Mouse (Mus musculus) regulatory T cell (primary cell): ENCODE measurements at regions not wholly inside any gene's neighbourhood (a gene's known extent, or its start where the extent isn't known, plus 50 kb on each side); places are given as distances from the start of the nearest gene placed in this dataset.

Experiments
- in situ Hi-C: fragments of 300-600 bp; cut with MboI, MseI; formaldehyde crosslinking; loops from one replicate; pipeline ENCODE4 v1.15.1; 2025; ENCODE audit warnings: high pct_unique_total_duplicates

DNA sequence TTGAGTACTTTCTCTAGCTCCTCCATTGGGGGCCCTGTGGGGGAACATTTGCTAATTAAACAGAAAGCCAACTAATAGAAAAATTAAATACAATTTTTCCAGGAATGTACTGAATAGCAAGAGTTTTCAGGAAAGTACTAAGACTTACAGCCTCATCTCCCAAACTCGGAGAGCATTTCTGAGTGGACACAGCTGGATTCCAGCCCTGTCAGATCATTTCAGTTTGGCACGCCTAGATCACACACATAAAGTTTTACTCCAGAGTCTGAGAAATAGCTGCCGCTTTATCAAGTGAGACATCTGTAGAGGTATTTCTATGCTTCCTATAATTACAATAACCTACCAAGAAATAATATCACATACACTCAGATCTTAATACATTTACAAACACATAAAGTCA is 470.7 kb downstream of the Rps29 start:
- in situ Hi-C loops, result no loop called here

DNA sequence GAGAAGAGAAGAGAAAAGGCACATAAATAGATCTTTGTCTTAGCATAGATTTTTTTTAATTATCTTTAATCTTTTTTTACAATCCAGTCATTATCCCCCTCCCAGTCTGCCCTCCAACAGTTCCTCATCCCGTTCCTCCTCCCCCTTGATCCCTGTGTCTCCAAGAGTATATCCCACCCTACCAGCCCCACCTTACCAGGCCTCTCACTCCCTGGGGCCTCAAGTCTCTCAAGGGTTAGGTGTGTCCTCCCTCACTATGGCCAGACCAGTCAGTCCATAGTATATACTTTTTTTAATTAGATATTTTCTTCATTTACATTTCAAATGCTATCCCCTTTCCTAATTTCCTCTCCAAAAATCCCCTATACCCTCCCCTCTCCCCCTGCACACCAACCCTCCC is 475.1 kb downstream of the Rps29 start:
- in situ Hi-C loops, result no loop called here

DNA sequence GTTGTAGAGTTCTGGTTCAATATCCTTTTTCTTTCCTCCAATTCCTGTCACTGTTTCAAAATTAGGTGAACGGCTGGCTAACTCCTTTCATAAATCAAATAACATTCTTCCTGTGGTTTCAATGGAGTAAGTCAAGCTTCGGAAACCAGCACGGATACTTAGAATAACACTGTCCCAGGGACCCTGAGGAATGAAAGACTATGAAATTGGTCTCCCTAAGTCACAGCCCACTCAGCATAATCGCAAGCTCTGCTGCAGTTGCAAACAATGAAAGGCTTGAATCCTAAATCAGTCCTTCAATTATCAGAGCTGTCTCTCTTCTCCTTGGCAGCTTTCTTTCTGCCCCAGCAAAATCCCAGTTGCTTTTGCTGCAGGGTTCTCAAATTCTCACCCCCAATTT is 475.8 kb downstream of the Rps29 start:
- in situ Hi-C loops, result no loop called here

DNA sequence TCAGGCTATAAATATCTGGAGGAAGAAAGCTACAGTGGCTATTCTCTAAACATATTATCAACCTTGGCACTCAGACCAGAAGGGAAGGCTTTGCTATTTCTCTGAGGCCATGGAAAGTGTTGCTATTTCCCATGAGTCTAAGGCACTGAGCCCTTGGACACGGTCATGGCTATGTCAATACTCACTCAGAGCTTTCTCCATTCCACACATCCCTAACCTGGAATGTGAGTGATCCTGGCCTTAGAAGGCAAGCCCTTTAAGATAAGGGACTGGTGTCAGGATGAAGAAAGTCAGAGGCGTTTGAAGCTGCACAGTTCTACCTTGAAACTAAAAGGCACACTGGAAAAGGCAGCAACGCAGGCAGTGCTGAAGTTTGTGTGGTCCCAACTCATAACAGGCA is 478.3 kb downstream of the Rps29 start:
- in situ Hi-C loops, result no loop called here

DNA sequence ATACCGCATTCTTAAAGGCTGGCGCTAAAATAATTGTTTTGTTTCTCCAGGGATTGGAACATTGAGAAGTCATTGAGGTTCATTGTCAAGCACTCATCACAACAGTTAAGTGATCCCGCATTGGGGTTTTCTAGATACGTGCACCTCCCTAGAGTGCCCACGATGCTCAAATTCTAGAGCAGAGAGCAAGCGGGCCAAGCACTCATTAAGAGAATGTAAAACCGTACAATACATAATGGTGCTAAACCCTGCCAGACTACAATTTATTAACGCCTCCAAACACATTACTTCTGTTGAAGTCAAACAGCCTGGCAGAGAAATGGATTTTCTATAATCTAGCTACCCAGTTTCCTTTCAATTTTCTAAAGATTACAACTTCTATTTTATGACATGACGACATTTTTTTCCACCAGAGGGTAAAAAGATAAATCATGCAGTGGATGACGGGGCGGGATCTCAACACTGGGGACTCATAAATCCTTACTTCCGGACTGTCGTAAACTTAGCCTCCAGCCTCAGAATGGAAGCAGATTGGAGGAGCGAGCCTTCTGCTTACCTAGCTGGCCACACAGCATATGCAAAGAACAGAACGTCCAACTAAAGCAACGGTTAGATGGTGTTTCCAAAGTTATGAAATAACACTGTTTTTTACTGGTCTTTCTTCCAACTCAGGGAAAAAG is 482.8 kb downstream of the Rps29 start:
- in situ Hi-C loops, result no loop called here

DNA sequence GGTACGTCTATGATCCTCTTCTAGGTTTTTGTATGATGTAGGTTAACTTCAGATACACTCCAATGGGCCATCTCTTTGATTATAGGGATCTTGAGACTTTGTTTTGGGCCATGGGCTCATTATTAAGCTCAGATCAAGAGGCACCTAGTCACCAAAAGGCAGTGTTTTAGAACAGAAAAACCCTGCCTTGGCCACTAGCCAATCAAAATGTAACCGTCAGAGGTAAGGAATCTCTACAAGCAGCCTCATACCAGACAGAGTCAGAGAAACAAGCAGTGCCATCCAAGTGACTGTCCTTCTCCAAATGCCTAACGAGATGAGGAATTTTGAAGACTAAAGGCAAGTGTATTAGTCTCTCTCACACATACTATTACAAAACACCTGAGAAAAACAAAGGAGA is 487.0 kb downstream of the Rps29 start:
- in situ Hi-C loops, result no loop called here

DNA sequence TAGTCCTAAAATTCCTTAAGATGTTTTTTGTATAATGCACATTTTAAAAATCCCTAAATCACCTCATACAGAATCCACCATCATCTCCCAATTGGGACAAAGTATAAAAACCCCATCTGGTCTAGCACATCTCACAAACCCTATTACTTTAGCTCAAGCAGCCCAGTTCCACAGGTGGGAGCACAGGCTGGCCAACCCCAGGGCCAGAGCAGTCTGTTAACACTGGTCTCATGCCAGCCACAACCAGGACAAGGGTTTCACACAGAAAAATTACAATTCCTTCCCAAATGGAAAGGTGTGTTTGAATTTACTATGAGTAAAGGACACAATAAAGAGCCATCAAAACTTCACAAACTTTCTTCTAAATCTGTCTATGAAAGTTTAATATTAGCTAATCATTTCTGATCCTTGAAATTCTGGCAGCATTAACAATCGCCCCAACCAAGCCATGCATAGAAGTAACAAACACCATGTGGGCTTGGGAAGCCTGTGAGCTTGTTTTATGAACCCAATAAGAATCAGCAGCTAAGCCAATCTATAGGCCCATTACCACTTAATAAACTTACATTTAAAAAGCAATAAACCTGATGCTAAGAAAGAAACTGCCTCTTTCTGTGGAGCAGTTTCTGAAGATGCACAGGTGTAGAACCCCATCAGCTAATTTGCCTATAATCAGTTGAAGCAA is 512.9 kb downstream of the Rps29 start:
- in situ Hi-C loops, result no loop called here

DNA sequence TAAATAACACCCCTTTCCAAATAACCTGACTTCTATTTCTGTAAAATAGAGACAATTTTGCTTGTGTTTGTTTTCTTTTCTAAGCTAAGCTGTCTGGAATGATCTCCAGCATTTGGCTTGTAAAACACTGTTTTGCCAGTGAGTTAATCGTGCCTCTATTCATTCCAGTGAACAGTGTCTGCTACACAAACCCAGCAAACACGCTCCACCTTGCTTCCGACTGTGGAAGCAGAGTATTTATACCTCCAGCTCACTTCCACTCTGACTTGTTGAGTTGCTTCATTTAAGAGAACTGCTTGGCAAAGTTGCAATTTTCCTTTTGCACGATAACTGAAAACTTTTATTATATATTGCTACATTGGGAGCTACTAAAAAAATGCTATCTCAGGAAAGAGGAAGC is 515.3 kb downstream of the Rps29 start:
- in situ Hi-C loops, result no loop called here

DNA sequence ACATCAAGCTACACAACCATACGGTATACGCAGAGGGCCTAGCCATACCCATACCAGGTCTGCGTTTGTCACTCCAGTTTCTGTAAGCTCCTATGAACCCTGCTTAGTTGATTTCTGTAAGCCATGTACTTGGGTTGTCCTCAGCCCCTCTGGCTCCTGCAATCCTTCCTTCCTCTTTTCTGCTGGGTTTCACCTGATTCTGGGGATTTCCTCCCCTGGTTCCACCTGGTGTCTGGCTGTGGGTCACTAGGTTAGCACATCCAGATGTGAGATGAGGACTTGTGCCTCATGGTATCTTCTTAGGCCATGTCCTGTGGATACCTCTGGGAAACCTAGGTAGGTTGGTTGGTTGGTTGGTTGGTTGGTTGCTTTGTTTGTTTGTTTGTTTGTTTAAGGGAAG is 526.5 kb downstream of the Rps29 start:
- in situ Hi-C loops, result no loop called here

DNA sequence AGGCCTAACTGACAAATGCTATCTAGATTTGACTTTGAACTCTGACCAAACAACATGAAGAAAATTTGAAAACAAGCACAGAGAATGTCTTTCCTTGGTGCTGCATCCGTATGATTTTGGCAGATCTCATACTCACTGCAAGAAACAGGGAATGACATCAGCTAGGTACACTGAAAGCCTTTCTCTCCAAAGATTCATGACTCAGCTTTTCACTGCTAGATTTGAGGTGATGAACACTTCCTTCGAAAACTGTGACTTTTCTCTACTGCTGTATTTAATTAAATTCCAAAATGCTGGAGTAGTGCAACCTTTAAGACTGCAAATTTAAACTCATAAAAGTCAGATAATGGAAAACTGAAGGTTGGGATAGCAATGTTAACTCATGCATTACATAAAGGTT is 540.6 kb downstream of the Rps29 start:
- in situ Hi-C loops, result no loop called here

DNA sequence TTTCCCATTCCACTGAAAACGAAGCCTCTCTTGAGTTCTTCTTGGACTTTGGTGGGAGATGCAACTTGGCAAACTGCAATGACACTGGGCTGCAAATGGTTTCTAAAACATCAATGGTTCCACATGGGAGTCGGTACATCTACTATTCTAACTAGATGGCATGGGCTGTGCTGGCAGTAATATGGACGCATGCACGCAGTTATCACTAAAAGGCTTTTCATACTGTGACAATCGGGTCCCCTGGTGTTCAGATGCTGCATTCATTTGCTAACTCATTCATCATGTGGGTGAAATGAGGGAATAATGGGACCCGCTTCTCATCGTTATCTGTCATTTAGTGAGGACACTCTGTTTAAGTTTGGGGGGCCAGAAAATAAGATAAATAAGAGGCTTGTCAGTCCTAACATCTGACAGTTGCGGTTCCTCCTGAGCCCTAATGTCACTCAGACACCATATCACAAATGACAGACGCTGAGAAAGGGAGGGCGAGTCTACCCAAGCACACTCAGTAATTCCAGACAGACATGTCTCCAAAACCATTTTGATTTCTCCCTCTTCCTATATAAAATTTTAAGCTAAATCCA is 553.5 kb downstream of the Rps29 start:
- in situ Hi-C loops, result no loop called here

DNA sequence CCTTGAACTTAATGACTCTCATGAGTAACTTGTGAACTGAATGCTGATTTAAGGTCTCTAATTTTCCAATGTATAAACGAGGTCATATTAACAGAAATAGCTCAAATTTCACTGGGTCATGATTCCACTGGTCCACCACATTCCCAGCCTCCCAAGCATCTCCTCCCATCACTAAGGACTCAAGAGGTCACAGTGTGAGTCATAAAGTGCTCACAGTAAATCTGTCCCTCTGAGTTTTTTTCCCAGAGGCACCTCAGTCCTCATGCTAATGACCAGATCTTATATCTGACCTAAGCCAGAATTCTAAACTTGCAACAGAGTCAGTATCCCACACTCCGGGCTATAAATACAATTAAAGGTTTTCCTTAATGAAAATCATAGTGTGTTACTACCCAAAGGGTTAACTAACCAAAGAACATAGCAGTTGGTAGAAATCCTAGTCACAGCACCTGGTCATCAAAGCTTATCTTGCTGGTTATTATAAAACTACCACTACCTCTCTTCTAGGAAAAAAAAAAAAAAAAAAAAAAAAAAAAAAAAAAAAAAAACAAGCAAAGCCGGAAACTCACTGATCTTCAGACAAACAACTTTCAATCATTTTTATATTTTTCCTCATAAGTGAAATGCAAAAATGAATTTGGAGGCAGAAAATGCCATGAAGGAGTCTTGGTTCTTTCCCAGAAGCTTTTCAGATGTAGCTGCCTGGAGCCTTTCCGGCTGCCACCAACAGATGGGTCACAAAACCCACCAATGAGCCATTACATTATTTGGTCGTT is 554.3 kb downstream of the Rps29 start:
- in situ Hi-C loops, result no loop called here

DNA sequence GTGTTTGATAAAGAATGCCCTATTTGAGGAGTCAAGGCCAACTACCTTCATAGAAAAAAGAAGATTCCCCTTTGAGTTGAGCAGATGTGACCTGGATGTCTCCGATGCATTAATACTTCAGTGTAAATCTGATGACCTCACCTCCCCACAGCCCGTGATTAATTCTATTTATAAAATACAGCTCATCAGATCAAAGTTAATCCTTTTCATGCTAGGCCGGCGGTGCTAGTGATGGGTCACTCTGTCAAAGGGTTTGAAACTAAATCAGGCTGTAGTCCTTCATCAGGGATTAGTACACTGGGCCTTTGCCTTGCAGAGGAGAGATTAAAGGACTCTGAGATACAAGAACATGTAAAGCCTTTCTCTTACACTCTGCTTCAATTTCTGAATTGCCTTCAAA is 556.3 kb downstream of the Rps29 start:
- in situ Hi-C loops, result no loop called here

DNA sequence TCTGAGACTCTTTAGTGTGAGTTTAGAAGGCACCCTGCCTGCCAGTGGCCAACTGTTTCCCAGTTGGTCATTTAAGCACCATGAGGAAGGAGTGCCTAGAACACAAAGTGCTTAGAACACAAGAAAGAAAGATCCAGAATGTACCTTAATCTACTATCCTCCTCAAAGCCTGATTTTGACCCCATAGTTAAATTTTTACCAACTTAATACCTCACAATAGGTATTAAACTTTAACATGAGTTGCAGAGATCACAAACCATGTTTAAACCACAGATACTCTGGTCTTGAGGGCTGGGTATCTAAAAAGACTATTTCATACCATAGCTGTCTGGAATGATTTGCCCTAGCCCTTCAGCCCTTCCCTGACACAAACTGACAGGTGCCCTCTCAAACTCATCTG is 557.6 kb downstream of the Rps29 start:
- in situ Hi-C loops, result no loop called here

DNA sequence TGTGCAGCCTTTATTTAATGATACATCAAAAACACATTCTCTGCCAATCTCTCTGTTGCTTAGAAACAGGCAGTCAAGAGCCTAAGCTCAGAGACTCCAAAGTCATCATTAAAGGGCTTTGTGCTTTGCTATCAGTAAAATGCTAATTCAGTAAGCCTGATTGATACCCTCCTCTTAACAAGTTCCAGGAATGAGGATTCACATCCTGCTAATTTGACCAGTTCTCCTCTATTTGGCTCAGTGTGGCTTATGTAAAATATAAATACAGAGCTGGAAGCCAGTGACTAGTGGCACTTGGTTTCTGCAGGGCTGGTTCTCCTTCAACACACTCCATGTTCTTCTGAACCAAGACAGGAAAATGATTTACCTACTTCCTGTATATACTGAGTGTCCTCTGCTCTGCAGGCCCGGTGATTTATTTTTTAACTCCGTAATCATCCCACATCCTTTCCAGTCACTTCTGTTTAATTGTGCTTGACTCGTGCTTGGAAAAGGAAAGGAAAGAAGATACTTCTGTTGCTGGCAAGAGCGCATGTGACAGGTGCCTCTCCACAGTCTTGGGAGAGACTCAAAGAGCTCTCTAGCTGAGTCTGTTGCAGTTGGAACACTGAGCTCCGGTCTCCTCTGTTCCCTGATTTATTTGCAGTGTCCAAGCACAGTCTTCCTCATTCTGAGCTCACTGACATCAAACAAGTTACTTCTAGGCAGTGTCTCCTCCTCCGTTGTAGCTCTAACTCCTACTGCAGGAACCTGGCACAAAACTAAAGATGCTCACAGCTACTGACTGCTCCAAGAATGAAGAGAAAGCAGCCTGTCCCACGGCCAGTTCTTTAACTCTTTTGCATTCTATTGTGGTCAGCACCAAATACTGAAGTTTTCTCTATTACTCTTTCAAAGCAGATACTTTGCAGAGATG is 559.0 kb downstream of the Rps29 start:
- in situ Hi-C loops, result no loop called here

DNA sequence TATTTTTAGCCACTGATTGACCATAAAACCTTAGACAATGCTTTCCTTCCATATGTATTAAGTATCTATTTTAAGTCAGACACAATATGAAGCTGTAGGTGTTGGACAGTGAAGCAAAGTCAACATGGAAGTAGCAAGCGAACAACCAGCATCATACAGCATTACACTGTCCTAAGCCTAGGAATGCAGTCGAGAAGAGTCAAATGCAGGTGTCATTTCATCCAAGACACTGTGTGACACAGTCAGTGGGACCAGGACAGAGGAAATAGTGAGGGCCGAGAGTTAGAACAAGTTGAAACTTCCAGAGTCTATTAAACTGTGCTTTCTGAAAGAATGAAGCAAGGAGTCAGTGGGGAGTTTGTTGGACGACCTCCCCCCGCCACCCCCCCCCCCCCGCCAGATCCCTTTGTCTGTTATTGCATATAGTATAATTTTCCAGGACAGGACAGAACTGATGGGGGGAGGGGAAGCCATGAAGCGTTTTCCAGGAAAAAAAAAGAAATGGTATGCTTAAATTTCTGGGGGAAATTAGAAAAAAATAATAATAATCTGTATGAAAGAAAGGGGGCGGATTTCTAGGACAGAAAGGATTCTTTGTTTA is 559.9 kb downstream of the Rps29 start:
- in situ Hi-C loops, result no loop called here

DNA sequence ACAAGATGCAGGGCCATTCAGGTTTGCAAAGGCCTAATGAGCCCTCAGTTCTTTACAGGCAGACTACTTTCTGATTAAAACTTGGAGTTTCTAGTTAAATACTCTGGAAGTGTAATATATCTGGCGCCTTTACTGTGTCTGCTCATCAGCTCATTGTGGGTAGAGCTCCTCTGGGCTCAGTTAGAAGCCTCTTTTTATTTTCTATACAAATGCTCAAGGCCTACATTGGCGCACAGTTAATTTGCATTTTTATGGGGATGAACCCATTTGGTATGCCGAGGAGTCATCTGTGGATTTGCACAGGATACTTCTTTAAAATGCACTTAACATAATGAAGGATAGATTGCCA is 573.5 kb downstream of the Rps29 start:
- in situ Hi-C loops, result no loop called here

DNA sequence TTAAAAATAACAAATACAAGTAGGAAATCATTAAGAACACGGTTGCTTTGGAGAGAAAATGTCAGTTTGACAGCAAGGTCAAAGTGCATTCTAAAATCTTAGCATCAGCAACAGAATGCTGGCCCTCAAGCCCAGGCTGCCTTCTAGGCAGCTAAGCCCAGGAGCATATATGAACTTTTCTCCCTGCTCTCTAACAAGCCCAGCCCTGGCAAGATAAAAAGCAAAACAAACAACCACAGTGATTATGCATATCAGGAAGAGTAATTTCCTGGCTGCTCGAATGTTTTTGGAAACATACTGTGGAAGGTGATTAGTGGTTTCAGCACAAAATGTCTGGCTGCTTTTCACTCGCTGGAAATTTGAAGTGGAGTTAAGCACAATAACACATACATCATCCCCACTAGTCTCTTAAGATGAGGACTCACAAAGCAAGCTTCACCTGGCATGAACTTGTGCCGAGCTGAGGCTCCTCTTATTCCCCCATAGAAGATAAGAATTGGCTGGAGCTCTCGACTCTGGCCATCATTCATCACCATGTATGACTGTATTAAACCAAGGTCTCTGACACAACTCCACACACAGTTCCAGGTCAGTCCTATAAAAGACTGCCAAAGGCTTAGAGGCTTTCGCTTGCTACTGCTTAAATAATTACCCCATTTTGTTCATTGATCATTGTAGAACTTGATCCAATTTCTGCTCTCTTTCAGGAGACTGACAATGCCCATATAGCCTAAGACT is 574.0 kb downstream of the Rps29 start:
- in situ Hi-C loops, result no loop called here

DNA sequence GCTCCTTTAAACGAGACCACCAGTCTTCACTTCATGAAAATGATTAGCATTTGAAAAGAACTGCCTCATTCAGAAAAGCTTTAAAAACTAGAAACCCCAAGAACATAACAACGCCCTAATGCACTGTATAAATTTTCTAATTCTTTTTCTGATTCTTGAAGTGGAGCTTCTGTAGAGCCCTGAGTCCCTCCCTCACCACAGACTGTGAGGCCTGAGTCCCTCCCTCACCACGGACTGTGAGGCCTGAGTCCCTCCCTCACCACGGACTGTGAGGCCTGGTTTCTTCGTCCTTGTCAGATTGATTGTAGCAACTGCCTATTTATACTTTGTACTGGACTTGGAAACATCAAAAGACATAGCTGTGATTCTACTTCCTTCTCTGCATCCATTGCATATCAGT is 579.1 kb downstream of the Rps29 start:
- in situ Hi-C loops, result no loop called here

DNA sequence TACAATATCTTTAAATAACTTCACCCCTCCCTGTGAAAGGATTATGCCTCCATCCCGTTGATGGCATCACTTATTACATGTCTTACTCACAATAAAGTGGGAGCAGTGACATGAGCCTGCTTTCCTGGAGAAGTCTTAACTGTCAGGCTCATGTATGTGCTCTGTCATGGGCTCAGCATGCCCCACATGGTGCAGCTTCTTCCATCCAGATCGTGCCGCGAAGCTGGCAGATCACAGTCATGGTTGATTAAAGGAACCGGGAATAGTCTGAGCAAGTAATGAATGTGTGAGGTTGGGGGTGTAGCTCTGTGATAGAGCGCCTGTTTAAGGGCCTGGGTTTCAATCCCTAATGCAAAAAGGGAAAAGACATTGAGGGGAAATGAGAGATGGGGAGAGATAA is 581.5 kb downstream of the Rps29 start:
- in situ Hi-C loops, result no loop called here

DNA sequence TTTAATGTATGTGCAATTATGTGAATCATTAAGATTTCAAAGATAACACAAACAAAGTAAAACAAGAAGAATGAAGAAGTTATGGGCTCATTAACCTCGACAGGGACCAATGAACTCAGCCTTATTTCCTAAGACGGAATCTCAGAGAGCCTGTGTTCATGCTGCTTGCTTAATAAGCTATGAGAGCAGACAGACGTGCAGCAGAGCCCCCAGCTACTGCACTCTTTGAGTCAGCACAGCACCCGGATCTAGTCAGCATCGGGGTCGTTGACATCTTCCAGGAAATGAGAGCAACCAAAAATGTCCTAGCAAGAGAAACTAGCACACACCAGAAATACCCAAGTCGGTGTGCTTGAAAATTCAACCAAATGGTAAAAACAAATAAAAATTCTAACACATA is 582.1 kb downstream of the Rps29 start:
- in situ Hi-C loops, result no loop called here
